Mouse (Mus musculus) olfactory bulb, adult 2 months (tissue): ENCODE data around the gene Tbc1d5.

ENCODE experiments used
- CTCF ChIP-seq: fragments of 200-500 bp; IDR thresholded peaks from 2 replicates; pipeline ENCODE4 v1.5.1; 2012; ENCODE audit warnings: low read depth, mild to moderate bottlenecking, low read length, moderate library complexity; ENCODE audit not compliant: insufficient read depth
- POLR2A ChIP-seq: fragments of 200-500 bp; IDR thresholded peaks from 2 replicates; pipeline ENCODE4 v1.6.1; 2012; ENCODE audit warnings: mild to moderate bottlenecking, low read depth, low read length, moderate library complexity; ENCODE audit not compliant: insufficient read depth

DNA sequence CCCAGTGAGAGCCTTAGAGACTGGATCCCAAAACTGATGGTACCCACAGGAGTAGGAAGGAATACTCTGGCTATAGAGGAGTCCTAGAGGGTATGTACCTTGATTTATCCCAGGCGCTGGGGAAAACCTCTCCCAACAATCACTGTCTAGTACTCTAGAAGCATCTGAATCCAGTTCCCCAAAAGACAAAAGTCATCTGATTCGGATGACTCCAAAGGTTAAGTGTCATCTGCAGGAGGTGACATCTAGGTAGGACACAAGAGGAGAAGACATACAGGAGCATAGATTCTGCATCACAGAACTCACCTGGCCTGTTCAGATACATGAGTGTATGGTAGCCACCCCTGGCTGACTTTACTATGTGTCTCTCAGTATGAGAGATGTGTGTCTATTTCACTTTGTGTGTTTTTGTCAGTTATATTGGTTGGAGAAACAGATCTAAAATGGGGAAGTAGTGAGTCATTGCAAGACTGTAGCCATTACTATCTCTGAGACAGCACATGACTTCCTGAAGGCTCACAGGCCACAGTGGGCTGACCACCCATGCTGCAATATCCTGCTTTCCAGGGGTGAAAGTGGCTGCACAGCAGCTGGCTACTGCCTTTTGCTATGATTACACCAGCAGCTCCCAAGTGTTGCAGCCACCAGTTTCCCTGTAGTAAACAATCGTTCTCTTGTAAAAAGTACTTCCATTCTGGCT is 185.7 kb downstream of the Tbc1d5 start:
- no peak for TF ChIP-seq CTCF
- TF ChIP-seq POLR2A = no peak
